Comparison of ENCODE assay signal across 24 mouse cellular contexts in genomic region chr1:37380913-37381312, GRCm38 (mm10).
"Had no signal": no experiment of that assay in that cellular context is flagged by ENCODE, and none has a peak within 500 bp of the region (broad histone marks: within the 10 kb centered on the region; RNA-seq: fewer than 3 reads in every experiment).

No protein-coding gene starts in this region.

- H3K27me3 ChIP-seq: heart, embryonic 13.5 days; heart, embryonic 15.5 days; hindbrain, embryonic 13.5 days; hindbrain, embryonic 15.5 days; kidney, embryonic 15.5 days; limb, embryonic 13.5 days had no signal

- H3K4me3 ChIP-seq: heart, adult 2 months; heart, embryonic 13.5 days; heart, embryonic 15.5 days; hindbrain, embryonic 13.5 days; hindbrain, embryonic 15.5 days; kidney, embryonic 15.5 days; limb, embryonic 13.5 days had no signal

- H3K4me2 ChIP-seq: heart, embryonic 11.5 days; heart, embryonic 13.5 days; heart, embryonic 15.5 days; hindbrain, embryonic 13.5 days; hindbrain, embryonic 15.5 days; kidney, embryonic 15.5 days; limb, embryonic 13.5 days had no signal

- H3K9ac ChIP-seq: forebrain, postnatal 0 days; heart, embryonic 13.5 days; heart, embryonic 15.5 days; hindbrain, embryonic 13.5 days; hindbrain, embryonic 15.5 days; kidney, embryonic 15.5 days; limb, embryonic 13.5 days had no signal

- H3K27ac ChIP-seq: heart, adult 2 months; heart, embryonic 13.5 days; heart, embryonic 15.5 days; hindbrain, embryonic 13.5 days; hindbrain, embryonic 15.5 days; hindbrain, postnatal 0 days; kidney, embryonic 15.5 days; kidney, postnatal 0 days; limb, embryonic 13.5 days had no signal

- DNase-seq: forebrain, postnatal 0 days; gastrocnemius, postnatal 36 days; heart, adult 11 months; heart, adult 2 months; heart, postnatal 14 days; heart, postnatal 36 days; kidney, adult 11 months; kidney, adult 2 months; kidney, adult 9 months; kidney, postnatal 14 days; kidney, postnatal 36 days; layer of hippocampus, adult 9-11 months; layer of hippocampus, postnatal 36 days; left cerebral cortex, postnatal 4 days had no signal

- ATAC-seq: forebrain, postnatal 0 days; intestine, embryonic 16.5 days had no signal

- H3K4me1 ChIP-seq: hindbrain, embryonic 13.5 days; hindbrain, embryonic 15.5 days; kidney, embryonic 15.5 days; limb, embryonic 13.5 days had no signal

- H3K9me3 ChIP-seq: heart, embryonic 13.5 days; heart, embryonic 15.5 days; hindbrain, embryonic 13.5 days; hindbrain, embryonic 15.5 days; kidney, embryonic 15.5 days; limb, embryonic 13.5 days had no signal
